9 mouse cellular contexts compared by ENCODE assay signal in the genomic region with DNA sequence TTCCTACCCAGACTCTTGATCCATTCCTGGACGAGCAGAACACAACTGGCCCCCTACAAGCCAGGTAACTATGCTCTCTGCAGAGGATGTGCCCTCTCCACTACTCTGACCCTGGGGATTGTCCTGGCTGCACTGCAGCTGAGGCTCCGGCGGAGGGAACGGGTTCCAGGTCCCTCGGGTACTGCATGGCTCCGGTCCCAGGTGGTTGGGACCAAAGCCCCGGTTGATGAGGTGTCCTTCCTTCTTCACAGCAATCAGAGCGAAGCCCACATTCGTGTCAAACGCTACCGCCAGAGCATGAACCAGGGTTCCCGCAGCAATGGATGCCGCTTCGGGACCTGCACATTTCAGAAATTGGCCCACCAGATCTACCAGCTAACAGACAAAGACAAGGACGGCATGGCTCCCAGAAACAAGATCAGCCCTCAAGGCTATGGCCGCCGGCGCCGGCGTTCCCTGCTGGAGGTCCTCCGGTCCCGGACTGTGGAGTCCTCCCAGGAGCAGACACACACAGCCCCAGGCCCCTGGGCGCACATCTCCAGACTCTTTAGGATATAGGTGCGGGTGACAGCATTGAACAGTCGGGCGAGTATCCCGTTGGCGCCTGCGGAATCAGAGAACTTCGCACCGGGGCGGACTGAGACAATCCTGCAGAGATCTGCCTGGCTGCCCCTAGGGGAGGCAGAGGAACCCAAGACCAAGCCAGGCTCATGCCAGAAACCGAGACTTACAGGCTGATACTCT. TPM values are rescaled to one million over a fixed set of nuclear protein-coding genes. Genes with fewer than 3 reads are reported as not detected.
A peak's percentile ranks its signal among the peaks of the same experiment; 100 is the strongest.
DNase-seq lines count a peak whose midpoint lies in the region; ATAC-seq and TF ChIP-seq lines count a peak whose summit lies in the region.
"Had no signal": no experiment of that assay in that cellular context is flagged by ENCODE, and none has a peak within 500 bp of the region (broad histone marks: within the 10 kb centered on the region; RNA-seq: fewer than 3 reads in every experiment).

No protein-coding gene starts in this region.

- peaks cover 20% of the 10 kb centered on the region for H3K27me3 ChIP-seq in CH12.LX (replicated peaks)
- H3K27me3 ChIP-seq in embryonic facial prominence, embryonic 10.5 days (replicated peaks; ENCODE audit: low read depth, poor library complexity, severe bottlenecking): peaks cover 89% of the 10 kb centered on the region
- peaks cover 86% of the 10 kb centered on the region for H3K27me3 ChIP-seq in limb, embryonic 10.5 days (ENCODE audit: low read depth, poor library complexity, severe bottlenecking)
- H3K27me3 ChIP-seq in neural tube, embryonic 12.5 days (replicated peaks): peaks cover 69% of the 10 kb centered on the region

- intact Hi-C loops in heart, postnatal 14 days (cut with DNase I): loop anchor here (2.0 to 5.0 kb wide), 3 partner anchors 14 to 196 kb away; partner anchors contain the start of gene Sbf2

- peak overlapping the region; percentile 91 for H3K4me2 ChIP-seq in CH12.LX (ENCODE audit: insufficient read depth, low read depth, poor library complexity, severe bottlenecking)
- H3K4me2 ChIP-seq in neural tube, embryonic 12.5 days (replicated peaks): peak overlapping the region; percentile 73

- H3K79me2 ChIP-seq in CH12.LX (replicated peaks; ENCODE audit: control insufficient read depth, extremely low read depth, insufficient read depth, poor library complexity, severe bottlenecking): 0 out of 2 replicates have a peak, but pooled peaks cover 5% of the 10 kb centered on the region

- no peak for ATAC-seq in neural tube, embryonic 12.5 days (ENCODE audit: low FRiP score, low read depth)

- TF ChIP-seq POLR2A in CH12.LX (IDR thresholded peaks at IDR 0.05; ENCODE audit: low read depth, low read length): no peak

- peak; percentile 24 to 51 for DNase-seq in cerebellum, adult 18-20 months
- no peak for DNase-seq in cerebellum, adult 9-11 months
- DNase-seq in CH12.LX (ENCODE audit: extremely low read depth): no peak
- peak; percentile 69 for DNase-seq in embryonic facial prominence, embryonic 10.5 days (ENCODE audit: low spot score)
- peak; percentile 57 to 60 for DNase-seq in heart, postnatal 14 days
- peak; percentile 72 for DNase-seq in limb, embryonic 10.5 days (ENCODE audit: low spot score)
- no peak for DNase-seq in urinary bladder, postnatal 4 days (ENCODE audit: low spot score in 2 of 2)

- peaks cover 0 to 23% of the 10 kb centered on the region in 2 experiments; a peak in 2 of 4 replicates for H3K4me1 ChIP-seq in CH12.LX (ENCODE audit: control insufficient read depth in 1 of 2, insufficient read depth in 2 of 2)
- peaks cover 50% of the 10 kb centered on the region for H3K4me1 ChIP-seq in embryonic facial prominence, embryonic 10.5 days
- peaks cover 52% of the 10 kb centered on the region for H3K4me1 ChIP-seq in limb, embryonic 10.5 days
- peaks cover 36% of the 10 kb centered on the region for H3K4me1 ChIP-seq in neural tube, embryonic 12.5 days

- in situ Hi-C loops in CH12.LX (cut with MboI; ENCODE audit: low pct_ligation_motif_present, low pct_unique_long_range_greater_than_20kb, low sequenced_read_pairs): loop anchor here (5.0 kb wide), 3 partner anchors 76 to 466 kb away; no protein-coding TSS in a partner anchor

- 1% methylated on average over 33 of the region's 33 CpGs for WGBS in embryonic facial prominence, embryonic 10.5 days
- 1% methylated on average over 33 of the region's 33 CpGs for WGBS in limb, embryonic 10.5 days
- WGBS in neural tube, embryonic 12.5 days: 1% methylated on average over 33 of the region's 33 CpGs

- peak overlapping the region; percentile 34; the same call in 1 of the 2 replicates for H3K9ac ChIP-seq in CH12.LX (ENCODE audit: insufficient read depth, low read depth)
- H3K9ac ChIP-seq in neural tube, embryonic 12.5 days: peak overlapping the region; percentile 47

- TF ChIP-seq EP300 in CH12.LX (IDR thresholded peaks at IDR 0.05; ENCODE audit: low read length): no peak

- no peak for TF ChIP-seq RAD21 in CH12.LX (IDR thresholded peaks at IDR 0.05; ENCODE audit: low read depth, low read length)

- H3K27ac ChIP-seq in CH12.LX (ENCODE audit: insufficient read depth, low read depth): no peak overlapping the region
- H3K27ac ChIP-seq in embryonic facial prominence, embryonic 10.5 days (replicated peaks): peak overlapping the region; percentile 55
- H3K27ac ChIP-seq in limb, embryonic 10.5 days: peak overlapping the region; percentile 56
- H3K27ac ChIP-seq in neural tube, embryonic 12.5 days: no peak overlapping the region

- dilution Hi-C loops in CH12.LX (cut with MboI; ENCODE audit: extremely low pct_ligation_motif_present, extremely low pct_unique_long_range_greater_than_20kb, low sequenced_read_pairs): no loop called here

- TF ChIP-seq CTCF in CH12.LX (conservative IDR thresholded peaks at IDR 0.05 in 1 of 2, IDR thresholded peaks at IDR 0.05 in 1 of 2; ENCODE audit: low read depth in 2 of 2, low read length in 2 of 2): peak in 1 of 2 experiments; percentile 30; a peak in 2 of 4 replicates

- H3K36me3 ChIP-seq in CH12.LX (replicated peaks in 1 of 2; ENCODE audit: control insufficient read depth in 1 of 2, insufficient read depth in 1 of 2, low read length in 1 of 2): no peaks in the 10 kb centered on the region
- H3K36me3 ChIP-seq in embryonic facial prominence, embryonic 10.5 days (replicated peaks): no peaks in the 10 kb centered on the region
- H3K36me3 ChIP-seq in limb, embryonic 10.5 days: no peaks in the 10 kb centered on the region
- no peaks in the 10 kb centered on the region for H3K36me3 ChIP-seq in neural tube, embryonic 12.5 days
- H3K36me3 ChIP-seq: G1E had no signal

- H3K9me3 ChIP-seq in CH12.LX (replicated peaks; ENCODE audit: low read length): no peaks in the 10 kb centered on the region
- H3K9me3 ChIP-seq in embryonic facial prominence, embryonic 10.5 days: no peaks in the 10 kb centered on the region
- no peaks in the 10 kb centered on the region for H3K9me3 ChIP-seq in limb, embryonic 10.5 days (replicated peaks)
- no peaks in the 10 kb centered on the region for H3K9me3 ChIP-seq in neural tube, embryonic 12.5 days
- H3K9me3 ChIP-seq: G1E had no signal

- H3K4me3 ChIP-seq in CH12.LX (replicated peaks in 1 of 3; ENCODE audit: low read depth in 2 of 3, low read length in 2 of 3, poor library complexity in 1 of 3): peak overlapping the region; percentile 60 to 77 (median 69)
- peak overlapping the region; percentile 59 for H3K4me3 ChIP-seq in embryonic facial prominence, embryonic 10.5 days
- H3K4me3 ChIP-seq in limb, embryonic 10.5 days: peak overlapping the region; percentile 53
- H3K4me3 ChIP-seq in neural tube, embryonic 12.5 days: peak overlapping the region; percentile 36

TF ChIP-seq in CH12.LX, 34 proteins besides CTCF, POLR2A, EP300 and RAD21:
- no peak for TF ChIP-seq ZNF384 (IDR thresholded peaks at IDR 0.05; ENCODE audit: low read depth, low read length)
- TF ChIP-seq ZC3H11A (IDR thresholded peaks at IDR 0.05; ENCODE audit: low read depth, low read length): no peak
- TF ChIP-seq TCF12 (IDR thresholded peaks at IDR 0.05; ENCODE audit: low read depth, low read length): peak; percentile 14; the same call in 1 of the 2 replicates
- no peak for TF ChIP-seq KAT2A (IDR thresholded peaks at IDR 0.05; ENCODE audit: insufficient replicate concordance, low read length)
- peak; percentile 10; the same call in 1 of the 2 replicates for TF ChIP-seq IRF4 (IDR thresholded peaks at IDR 0.05; ENCODE audit: low read depth, low read length)
- 0 out of 2 replicates have a peak, but pooled peaks have one; percentile 2 for TF ChIP-seq SMC3 (IDR thresholded peaks at IDR 0.05; ENCODE audit: low read depth, low read length)
- TF ChIP-seq NELFE (IDR thresholded peaks at IDR 0.05; ENCODE audit: low read depth, low read length): 0 out of 2 replicates have a peak, but pooled peaks have one; percentile 16
- TF ChIP-seq MYC (IDR thresholded peaks at IDR 0.05; ENCODE audit: low read depth, low read length): no peak
- TF ChIP-seq JUN (IDR thresholded peaks at IDR 0.05; ENCODE audit: insufficient read depth, low read depth, low read length): no peak
- peak; percentile 41 for TF ChIP-seq MXI1 (IDR thresholded peaks at IDR 0.05; ENCODE audit: low read depth, low read length)
- peak; percentile 89 for TF ChIP-seq UBTF (IDR thresholded peaks at IDR 0.05; ENCODE audit: low read depth, low read length)
- no peak for TF ChIP-seq ZMIZ1 (IDR thresholded peaks at IDR 0.05; ENCODE audit: low read depth, low read length)
- TF ChIP-seq ELF1 (IDR thresholded peaks at IDR 0.05; ENCODE audit: low read depth, low read length): no peak
- no peak for TF ChIP-seq GABPA (IDR thresholded peaks at IDR 0.05; ENCODE audit: insufficient replicate concordance, low read depth, low read length)

RNA-seq across cellular contexts. Expression of gene Adm, which starts 1.3 kb away (rescaled TPM):
- total RNA-seq in CH12.LX (2012; rRNA removed) (13.2 and 23.2 TPM in 2 replicates), CH12.LX (2014; rRNA removed) (14.0 and 16.0 TPM in 2 replicates)
- polyA plus RNA-seq in CH12.LX (2012; ENCODE audit: insufficient read length, low read depth): 6.9 and 7.4 TPM in 2 replicates
- polyA plus RNA-seq in embryonic facial prominence, embryonic 10.5 days (2016; fragmentation: Nextera tagmentation; extraction: Ambion mirVana): 1.9 and 2.9 TPM in 2 replicates
- total RNA-seq in heart, postnatal 14 days (2021): 10 to 100 TPM in 1 of 2 experiments, 1 to 10 TPM in 1; 9.8 to 15.5 TPM
- 1.3 and 1.6 TPM in 2 replicates for polyA plus RNA-seq in limb, embryonic 10.5 days (2016; fragmentation: Nextera tagmentation; extraction: Ambion mirVana)
- polyA plus RNA-seq in neural tube, embryonic 12.5 days (2016; fragmentation: Nextera tagmentation; extraction: Ambion mirVana): 4.0 and 4.3 TPM in 2 replicates
- total RNA-seq: G1E had no signal
- polyA plus RNA-seq: G1E had no signal

RNA-seq across cellular contexts. Expression of gene Sbf2, which starts 14.1 kb away (rescaled TPM):
- total RNA-seq in CH12.LX (2012; rRNA removed): 9.5 and 11.4 TPM in 2 replicates
- total RNA-seq in CH12.LX (2014; rRNA removed): 8.9 and 9.5 TPM in 2 replicates
- polyA plus RNA-seq in CH12.LX (2012; ENCODE audit: insufficient read length, low read depth): 19.1 and 21.5 TPM in 2 replicates
- 27.8 and 29.5 TPM in 2 replicates for polyA plus RNA-seq in embryonic facial prominence, embryonic 10.5 days (2016; fragmentation: Nextera tagmentation; extraction: Ambion mirVana)
- 10 to 100 TPM; 47.4 to 54.3 TPM for total RNA-seq in heart, postnatal 14 days (2021)
- 26.8 and 28.7 TPM in 2 replicates for polyA plus RNA-seq in limb, embryonic 10.5 days (2016; fragmentation: Nextera tagmentation; extraction: Ambion mirVana)
- polyA plus RNA-seq in neural tube, embryonic 12.5 days (2016; fragmentation: Nextera tagmentation; extraction: Ambion mirVana): 51.7 and 53.2 TPM in 2 replicates
- polyA plus RNA-seq: G1E had no signal

Comparison
In these comparisons a context has a peak if more than half of its experiments do, and no peak if none do; other contexts are left out.
1. DNase-seq: peak in cerebellum, adult 18-20 months (2 of 2), embryonic facial prominence, embryonic 10.5 days (single experiment), heart, postnatal 14 days (2 of 2) and limb, embryonic 10.5 days (single experiment); none in cerebellum, adult 9-11 months (single experiment), CH12.LX (single experiment) and urinary bladder, postnatal 4 days (0 of 2).
2. H3K27ac ChIP-seq: peak in embryonic facial prominence, embryonic 10.5 days (single experiment) and limb, embryonic 10.5 days (single experiment); none in CH12.LX (single experiment) and neural tube, embryonic 12.5 days (single experiment).
3. Peak in every context shown above with its lines, with median percentiles within 50 percentile points of each other: H3K4me3 ChIP-seq.